Mouse (Mus musculus) lung, postnatal 0 days (tissue): ENCODE measurements around the gene Lrrc2. TPM values are rescaled to one million over a fixed set of nuclear protein-coding genes. Genes with fewer than 3 reads are reported as not detected.
A peak's percentile ranks its signal among the peaks of the same experiment; 100 is the strongest.

Experiments used
- ATAC-seq: fragments of 200-750 bp; cut with Nextera tagmentation; 2 replicates; pipeline ENCODE4 v1.8.0; 2017; ENCODE audit warnings: moderate library complexity
- DNase-seq: peaks from one replicate; pipeline ENCODE4 v3.0.0-alpha.2; 2016; ENCODE audit warnings: low spot score
- H3K27ac ChIP-seq: fragments of 300-500 bp; sonication (generic); 2 replicates; pipeline ENCODE4 v1.5.1; 2014; ENCODE audit warnings: antibody characterized with exemption, mild to moderate bottlenecking, low read length, mixed read lengths
- H3K27me3 ChIP-seq: fragments of 300-500 bp; sonication (generic); replicated peaks from 2 replicates; pipeline ENCODE4 v1.6.1; 2014; ENCODE audit warnings: low read length, mixed read lengths; ENCODE audit not compliant: insufficient read depth
- H3K36me3 ChIP-seq: fragments of 300-500 bp; sonication (generic); 2 replicates; pipeline ENCODE4 v1.6.1; 2014; ENCODE audit warnings: low read length, mixed read lengths; ENCODE audit not compliant: insufficient read depth
- H3K4me1 ChIP-seq: fragments of 300-500 bp; sonication (generic); 2 replicates; pipeline ENCODE4 v1.6.1; 2014; ENCODE audit warnings: antibody characterized with exemption, low read depth, low read length, mixed read lengths; ENCODE audit not compliant: insufficient read depth
- H3K4me2 ChIP-seq: fragments of 300-500 bp; sonication (generic); replicated peaks from 2 replicates; pipeline ENCODE4 v1.6.1; 2014; ENCODE audit warnings: low read depth, mild to moderate bottlenecking, low read length, moderate library complexity, mixed read lengths
- H3K4me3 ChIP-seq: fragments of 300-500 bp; sonication (generic); 2 replicates; pipeline ENCODE4 v1.5.1; 2014; ENCODE audit warnings: low read depth, low read length
- H3K9ac ChIP-seq: fragments of 300-500 bp; sonication (generic); replicated peaks from 2 replicates; pipeline ENCODE4 v1.6.1; 2014; ENCODE audit warnings: low read depth, mild to moderate bottlenecking
- H3K9me3 ChIP-seq: fragments of 300-500 bp; sonication (generic); 2 replicates; pipeline ENCODE4 v1.6.1; 2016; ENCODE audit warnings: low read length, mixed read lengths
- CTCF ChIP-seq: IDR thresholded peaks from 2 replicates; pipeline ENCODE4 v1.5.1; 2016; ENCODE audit warnings: antibody characterized with exemption, mild to moderate bottlenecking
- EP300 ChIP-seq: IDR thresholded peaks from 2 replicates; pipeline ENCODE4 v1.6.1; 2016; ENCODE audit warnings: antibody characterized with exemption, mild to moderate bottlenecking, control low read depth
- WGBS: fragments of 180-500 bp; shearing (Covaris S2); extraction: QIAGEN DNeasy Blood & Tissue Kit; methylation state at CpG from one replicate; pipeline ENCODE4 v1.1.7; 2014; 5-methylcytosine and 5-hydroxymethylcytosine counted together
- polyA plus RNA-seq: library from polyadenylated mRNA; unstranded; fragments of >200 nt; fragmentation: Nextera tagmentation; extraction: Ambion mirVana; gene quantifications from 2 replicates; pipeline ENCODE4 v1.2.1, GENCODE M21; 2015

Gene Lrrc2
- polyA plus RNA-seq, 1 experiment from 2014 or later, result 1.6 TPM

GRCm38 (mm10) chr9:110952398-110952797 lies 1.1 kb downstream of the Lrrc2 start:
- Histone ChIP-seq H3K4me2 (no peak overlapping the region), H3K27ac (no peak overlapping the region), H3K27me3 (0 out of 2 replicates have a peak, but pooled peaks cover 5% of the 10 kb centered on the region), H3K36me3 (no peaks in the 10 kb centered on the region), H3K9ac (no peak overlapping the region), H3K4me3 (no peak overlapping the region), H3K4me1 (peaks cover 7% of the 10 kb centered on the region; the same call in 1 of the 2 replicates), H3K9me3 (no peaks in the 10 kb centered on the region)
- no peak for TF ChIP-seq CTCF
- TF ChIP-seq EP300, result no peak
- DNase-seq (no peak), ATAC-seq (no peak)
- 47% methylated on average over 6 of the region's 6 CpGs for WGBS

- Histone ChIP-seq H3K27ac (no peak overlapping the region), H3K4me3 (peak overlapping the region; percentile 42; the same call in 1 of the 2 replicates)
- TF ChIP-seq CTCF, result no peak
- no peak for TF ChIP-seq EP300
Observed at GRCm38 (mm10) chr9:110952931-110953549, 1.7 kb downstream of the Lrrc2 start.

GRCm38 (mm10) chr9:110953550-110954461 lies 2.5 kb downstream of the Lrrc2 start:
- no peaks in the 10 kb centered on the region for H3K9me3 ChIP-seq
- no peak overlapping the region for H3K9ac ChIP-seq
- peak overlapping the region; percentile 83 for H3K4me2 ChIP-seq
- peak; percentile 70 for DNase-seq
- H3K4me3 ChIP-seq, result peak overlapping the region; percentile 42
- H3K4me1 ChIP-seq, result peaks cover 7% of the 10 kb centered on the region; the same call in 1 of the 2 replicates
- H3K36me3 ChIP-seq, result no peaks in the 10 kb centered on the region
- no peak for TF ChIP-seq EP300
- peak; percentile 77 for TF ChIP-seq CTCF
- no peak overlapping the region for H3K27ac ChIP-seq
- WGBS, result 1% methylated on average over 44 of the region's 44 CpGs
- H3K27me3 ChIP-seq, result 0 out of 2 replicates have a peak, but pooled peaks cover 5% of the 10 kb centered on the region
- peak; percentile 57 for ATAC-seq

More at GRCm38 (mm10) chr9:110952931-110953549, 1.7 kb downstream of the Lrrc2 start:
- H3K4me1 ChIP-seq, result peaks cover 7% of the 10 kb centered on the region; the same call in 1 of the 2 replicates
- no peaks in the 10 kb centered on the region for H3K36me3 ChIP-seq
- no peaks in the 10 kb centered on the region for H3K9me3 ChIP-seq
- no peak overlapping the region for H3K9ac ChIP-seq
- ATAC-seq (no peak), DNase-seq (no peak)
- H3K4me2 ChIP-seq, result peak overlapping the region; percentile 83; the same call in 1 of the 2 replicates
- WGBS, result 46% methylated on average over 5 of the region's 5 CpGs
- H3K27me3 ChIP-seq, result 0 out of 2 replicates have a peak, but pooled peaks cover 5% of the 10 kb centered on the region

- peaks cover 7% of the 10 kb centered on the region; the same call in 1 of the 2 replicates for H3K4me1 ChIP-seq
- TF ChIP-seq EP300 (no peak), CTCF (no peak)
- DNase-seq (no peak), ATAC-seq (no peak)
- no peaks in the 10 kb centered on the region for H3K36me3 ChIP-seq
- no peak overlapping the region for H3K9ac ChIP-seq
- 0 out of 2 replicates have a peak, but pooled peaks cover 5% of the 10 kb centered on the region for H3K27me3 ChIP-seq
- H3K9me3 ChIP-seq, result no peaks in the 10 kb centered on the region
- H3K4me3 ChIP-seq, result no peak overlapping the region
- 50% methylated on average over 2 of the region's 2 CpGs for WGBS
- H3K4me2 ChIP-seq, result no peak overlapping the region
- no peak overlapping the region for H3K27ac ChIP-seq
Observed at GRCm38 (mm10) chr9:110954681-110955445, 3.5 kb downstream of the Lrrc2 start.

GRCm38 (mm10) chr9:110955962-110956361 lies 4.6 kb downstream of the Lrrc2 start:
- 79% methylated on average over 6 of the region's 6 CpGs for WGBS

More at GRCm38 (mm10) chr9:110955962-110956361, 4.6 kb downstream of the Lrrc2 start:
- H3K27me3 ChIP-seq, result 0 out of 2 replicates have a peak, but pooled peaks cover 5% of the 10 kb centered on the region
- TF ChIP-seq EP300 (no peak), CTCF (no peak)
- H3K4me1 ChIP-seq, result peaks cover 7% of the 10 kb centered on the region; the same call in 1 of the 2 replicates
- DNase-seq (no peak), ATAC-seq (no peak)
- no peak overlapping the region for H3K4me2 ChIP-seq
- H3K9ac ChIP-seq, result no peak overlapping the region
- H3K27ac ChIP-seq, result no peak overlapping the region
- H3K36me3 ChIP-seq, result no peaks in the 10 kb centered on the region
- H3K4me3 ChIP-seq, result no peak overlapping the region
- H3K9me3 ChIP-seq, result no peaks in the 10 kb centered on the region
